Mouse (Mus musculus): ENCODE results near the gene Drc3. TPM values are rescaled to one million over a fixed set of nuclear protein-coding genes. Genes with fewer than 3 reads are reported as not detected.
A peak's percentile ranks its signal among the peaks of the same experiment; 100 is the strongest.

Drc3 gene
- polyA plus RNA-seq, 1 experiment from 2014 or later: 1.3 TPM

- H3K27ac ChIP-seq (ENCODE audit: low read depth, low read length): no peak overlapping the region
- H3K36me3 ChIP-seq (ENCODE audit: control insufficient read depth, insufficient read depth, low read length): no peaks in the 10 kb centered on the region
- no peak for ATAC-seq (ENCODE audit: low FRiP score, low TSS enrichment)
- no peak overlapping the region; the same call in 1 of the 2 replicates for H3K4me3 ChIP-seq (ENCODE audit: low read length)
- no peaks in the 10 kb centered on the region for H3K9me3 ChIP-seq (ENCODE audit: control insufficient read depth, low read length)
- H3K4me2 ChIP-seq (replicated peaks; ENCODE audit: low read depth, low read length): peak overlapping the region; percentile 58; the same call in 1 of the 2 replicates
- H3K27me3 ChIP-seq (ENCODE audit: control insufficient read depth, insufficient read depth, low read length): no peaks in the 10 kb centered on the region
- peaks cover 6% of the 10 kb centered on the region; the same call in 1 of the 2 replicates for H3K4me1 ChIP-seq (ENCODE audit: control insufficient read depth, insufficient read depth, low read length)
- H3K9ac ChIP-seq (ENCODE audit: low read depth, low read length): no peak overlapping the region
- 58% methylated on average over 2 of the region's 2 CpGs for WGBS
Measured at GRCm38 (mm10) chr11:60351388-60351787, 1.7 kb upstream of the Drc3 start.

DNA sequence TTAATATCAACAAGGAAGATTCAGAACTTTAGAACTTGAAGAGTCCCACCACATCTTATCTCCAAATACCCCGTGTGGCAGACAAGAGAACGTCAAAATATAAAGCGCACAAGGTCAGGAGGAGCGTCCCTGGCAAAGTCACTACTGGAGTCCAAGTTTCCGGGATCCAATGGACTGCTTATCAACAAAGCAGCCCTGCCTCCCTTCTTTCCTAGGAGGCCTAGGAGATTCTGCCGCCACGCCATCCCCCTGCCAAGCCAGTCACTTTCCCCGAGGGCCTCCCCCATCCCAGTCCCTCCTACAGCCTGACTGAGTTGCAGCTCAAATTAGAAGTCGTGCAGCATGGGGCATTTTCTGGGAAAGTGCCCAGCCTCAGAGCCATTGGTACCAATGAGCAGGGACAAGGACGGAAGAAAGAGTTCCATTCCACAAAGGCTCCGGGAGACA, 1.2 kb upstream of the Drc3 start:
- ATAC-seq (ENCODE audit: low FRiP score, low TSS enrichment): no peak
- Histone ChIP-seq H3K4me3 (ENCODE audit: low read length) (peak overlapping the region; percentile 60), H3K27ac (ENCODE audit: low read depth, low read length) (no peak overlapping the region; the same call in 1 of the 2 replicates), H3K9ac (ENCODE audit: low read depth, low read length) (peak overlapping the region; percentile 65), H3K4me1 (ENCODE audit: control insufficient read depth, insufficient read depth, low read length) (peaks cover 6% of the 10 kb centered on the region; the same call in 1 of the 2 replicates), H3K36me3 (ENCODE audit: control insufficient read depth, insufficient read depth, low read length) (no peaks in the 10 kb centered on the region), H3K27me3 (ENCODE audit: control insufficient read depth, insufficient read depth, low read length) (no peaks in the 10 kb centered on the region), H3K4me2 (replicated peaks; ENCODE audit: low read depth, low read length) (peak overlapping the region; percentile 58), H3K9me3 (ENCODE audit: control insufficient read depth, low read length) (no peaks in the 10 kb centered on the region)
- WGBS: 23% methylated on average over 11 of the region's 11 CpGs

- no peak overlapping the region for H3K4me3 ChIP-seq (ENCODE audit: low read length)
- no peaks in the 10 kb centered on the region for H3K27me3 ChIP-seq (ENCODE audit: control insufficient read depth, insufficient read depth, low read length)
- no peaks in the 10 kb centered on the region for H3K9me3 ChIP-seq (ENCODE audit: control insufficient read depth, low read length)
- ATAC-seq (ENCODE audit: low FRiP score, low TSS enrichment): no peak
- H3K36me3 ChIP-seq (ENCODE audit: control insufficient read depth, insufficient read depth, low read length): no peaks in the 10 kb centered on the region
- no peak overlapping the region for H3K27ac ChIP-seq (ENCODE audit: low read depth, low read length)
- no peak overlapping the region for H3K4me2 ChIP-seq (replicated peaks; ENCODE audit: low read depth, low read length)
- H3K9ac ChIP-seq (ENCODE audit: low read depth, low read length): no peak overlapping the region
- H3K4me1 ChIP-seq (ENCODE audit: control insufficient read depth, insufficient read depth, low read length): peaks cover 6% of the 10 kb centered on the region; the same call in 1 of the 2 replicates
- 91% methylated on average over 2 of the region's 2 CpGs for WGBS
Measured at GRCm38 (mm10) chr11:60355952-60356351, 2.8 kb downstream of the Drc3 start.

- no peaks in the 10 kb centered on the region for H3K9me3 ChIP-seq (ENCODE audit: control insufficient read depth, low read length)
- no peak overlapping the region for H3K27ac ChIP-seq (ENCODE audit: low read depth, low read length)
- no peaks in the 10 kb centered on the region for H3K27me3 ChIP-seq (ENCODE audit: control insufficient read depth, insufficient read depth, low read length)
- no peak overlapping the region for H3K4me3 ChIP-seq (ENCODE audit: low read length)
- no peak for ATAC-seq (ENCODE audit: low FRiP score, low TSS enrichment)
- H3K4me1 ChIP-seq (ENCODE audit: control insufficient read depth, insufficient read depth, low read length): no peaks in the 10 kb centered on the region
- 50% methylated on average over 1 of the region's 1 CpGs for WGBS
- no peaks in the 10 kb centered on the region for H3K36me3 ChIP-seq (ENCODE audit: control insufficient read depth, insufficient read depth, low read length)
- no peak overlapping the region for H3K9ac ChIP-seq (ENCODE audit: low read depth, low read length)
- no peak overlapping the region for H3K4me2 ChIP-seq (replicated peaks; ENCODE audit: low read depth, low read length)
Measured at GRCm38 (mm10) chr11:60357116-60357515, 4.0 kb downstream of the Drc3 start.

- H3K36me3 ChIP-seq (ENCODE audit: control insufficient read depth, insufficient read depth, low read length): no peaks in the 10 kb centered on the region
- ATAC-seq (ENCODE audit: low FRiP score, low TSS enrichment): no peak
- H3K27ac ChIP-seq (ENCODE audit: low read depth, low read length): no peak overlapping the region
- H3K9ac ChIP-seq (ENCODE audit: low read depth, low read length): no peak overlapping the region
- no peak overlapping the region for H3K4me3 ChIP-seq (ENCODE audit: low read length)
- WGBS: 79% methylated on average over 7 of the region's 7 CpGs
- H3K9me3 ChIP-seq (ENCODE audit: control insufficient read depth, low read length): no peaks in the 10 kb centered on the region
- no peak overlapping the region for H3K4me2 ChIP-seq (replicated peaks; ENCODE audit: low read depth, low read length)
- H3K27me3 ChIP-seq (ENCODE audit: control insufficient read depth, insufficient read depth, low read length): no peaks in the 10 kb centered on the region
- 0 out of 2 replicates have a peak, but pooled peaks cover 3% of the 10 kb centered on the region for H3K4me1 ChIP-seq (ENCODE audit: control insufficient read depth, insufficient read depth, low read length)
Measured at GRCm38 (mm10) chr11:60358548-60358947, 5.4 kb downstream of the Drc3 start.

DNA sequence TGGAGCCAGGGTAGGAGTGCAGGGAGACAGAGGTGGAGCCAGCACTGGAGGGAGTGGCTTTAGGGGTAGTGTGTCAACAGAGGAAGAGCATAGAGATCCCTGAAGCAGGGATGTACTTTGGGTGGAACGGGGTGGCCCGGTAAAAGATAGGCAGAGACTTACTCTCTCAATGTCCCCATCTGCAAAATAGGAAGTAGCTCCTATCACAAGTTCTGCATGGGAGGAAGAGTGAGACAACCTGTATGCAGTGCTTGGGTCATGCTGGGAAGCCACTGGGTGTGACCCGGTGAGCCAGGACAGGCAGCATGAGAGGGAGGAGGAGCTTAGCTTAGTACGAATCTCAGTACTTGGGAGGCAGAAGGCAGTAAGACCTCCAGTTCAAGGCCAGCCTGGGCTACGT, 6.0 kb downstream of the Drc3 start:
- 0 out of 2 replicates have a peak, but pooled peaks cover 3% of the 10 kb centered on the region for H3K4me1 ChIP-seq (ENCODE audit: control insufficient read depth, insufficient read depth, low read length)
- no peaks in the 10 kb centered on the region for H3K36me3 ChIP-seq (ENCODE audit: control insufficient read depth, insufficient read depth, low read length)
- H3K9me3 ChIP-seq (ENCODE audit: control insufficient read depth, low read length): no peaks in the 10 kb centered on the region
- no peak overlapping the region for H3K4me2 ChIP-seq (replicated peaks; ENCODE audit: low read depth, low read length)
- no peak overlapping the region for H3K9ac ChIP-seq (ENCODE audit: low read depth, low read length)
- no peak for ATAC-seq (ENCODE audit: low FRiP score, low TSS enrichment)
- WGBS: 70% methylated on average over 5 of the region's 5 CpGs
- H3K27me3 ChIP-seq (ENCODE audit: control insufficient read depth, insufficient read depth, low read length): no peaks in the 10 kb centered on the region
- H3K27ac ChIP-seq (ENCODE audit: low read depth, low read length): no peak overlapping the region
- H3K4me3 ChIP-seq (ENCODE audit: low read length): no peak overlapping the region

- 68% methylated on average over 1 of the region's 1 CpGs for WGBS
- Histone ChIP-seq H3K9me3 (ENCODE audit: control insufficient read depth, low read length) (no peaks in the 10 kb centered on the region), H3K9ac (ENCODE audit: low read depth, low read length) (no peak overlapping the region), H3K4me2 (replicated peaks; ENCODE audit: low read depth, low read length) (no peak overlapping the region), H3K4me3 (ENCODE audit: low read length) (no peak overlapping the region), H3K27me3 (ENCODE audit: control insufficient read depth, insufficient read depth, low read length) (no peaks in the 10 kb centered on the region), H3K36me3 (ENCODE audit: control insufficient read depth, insufficient read depth, low read length) (no peaks in the 10 kb centered on the region), H3K4me1 (ENCODE audit: control insufficient read depth, insufficient read depth, low read length) (0 out of 2 replicates have a peak, but pooled peaks cover 3% of the 10 kb centered on the region), H3K27ac (ENCODE audit: low read depth, low read length) (no peak overlapping the region)
- ATAC-seq (ENCODE audit: low FRiP score, low TSS enrichment): no peak
Measured at GRCm38 (mm10) chr11:60359936-60360335, 6.8 kb downstream of the Drc3 start.

GRCm38 (mm10) chr11:60360631-60361201, 7.6 kb downstream of the Drc3 start:
- H3K9ac ChIP-seq (ENCODE audit: low read depth, low read length): no peak overlapping the region
- no peak overlapping the region for H3K27ac ChIP-seq (ENCODE audit: low read depth, low read length)

DNA sequence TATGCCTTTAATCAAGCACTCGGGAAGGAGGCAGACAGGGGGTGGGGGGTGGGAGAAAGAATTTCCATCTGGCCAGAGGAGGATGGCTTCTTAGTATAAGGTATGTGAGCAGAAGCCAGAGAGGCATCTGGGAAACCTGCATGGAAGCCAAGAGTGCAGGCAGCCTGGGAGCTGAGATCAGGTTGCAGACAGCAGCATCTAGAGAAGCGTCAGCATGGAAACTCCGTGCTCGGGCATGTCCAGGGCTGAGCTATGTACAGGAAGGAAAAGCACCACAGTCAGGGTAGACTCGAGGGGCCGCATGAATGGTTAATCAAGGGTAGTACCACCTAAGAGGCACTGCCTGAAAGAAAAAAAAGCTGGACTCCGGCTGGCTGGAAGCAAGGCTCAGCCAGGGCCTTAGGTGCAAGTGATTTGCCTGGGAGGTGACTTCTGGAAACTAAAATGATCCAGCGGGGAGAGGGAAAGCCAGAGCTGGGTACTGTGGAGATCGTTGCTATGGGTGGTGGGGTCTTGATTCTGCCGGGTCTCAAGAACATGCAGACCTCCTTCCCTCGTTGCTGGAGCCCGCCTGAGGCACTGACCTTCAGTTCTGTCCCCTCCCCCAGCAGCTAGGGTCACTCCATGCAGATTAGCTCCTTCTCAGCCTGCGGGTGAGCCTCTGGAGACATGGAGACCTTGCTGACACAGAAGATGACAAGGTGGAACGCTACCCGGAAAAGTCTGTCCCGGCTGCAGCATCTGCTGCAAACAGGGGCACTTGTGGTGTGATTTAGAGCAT, 13.3 kb downstream of the Drc3 start:
- no peaks in the 10 kb centered on the region for H3K9me3 ChIP-seq (ENCODE audit: control insufficient read depth, low read length)
- no peak overlapping the region for H3K4me2 ChIP-seq (replicated peaks; ENCODE audit: low read depth, low read length)
- no peaks in the 10 kb centered on the region for H3K36me3 ChIP-seq (ENCODE audit: control insufficient read depth, insufficient read depth, low read length)
- H3K27me3 ChIP-seq (ENCODE audit: control insufficient read depth, insufficient read depth, low read length): no peaks in the 10 kb centered on the region
- H3K4me1 ChIP-seq (ENCODE audit: control insufficient read depth, insufficient read depth, low read length): peaks cover 12% of the 10 kb centered on the region
- no peak overlapping the region for H3K4me3 ChIP-seq (ENCODE audit: low read length)
- WGBS: 21% methylated on average over 16 of the region's 16 CpGs
- H3K27ac ChIP-seq (ENCODE audit: low read depth, low read length): no peak overlapping the region
- H3K9ac ChIP-seq (ENCODE audit: low read depth, low read length): peak overlapping the region; percentile 29; the same call in 1 of the 2 replicates
- ATAC-seq (ENCODE audit: low FRiP score, low TSS enrichment): peak; percentile 80

More at GRCm38 (mm10) chr11:60360631-60361201, 7.6 kb downstream of the Drc3 start:
- no peak for ATAC-seq (ENCODE audit: low FRiP score, low TSS enrichment)
- WGBS: 76% methylated on average over 5 of the region's 5 CpGs
- Histone ChIP-seq H3K27me3 (ENCODE audit: control insufficient read depth, insufficient read depth, low read length) (no peaks in the 10 kb centered on the region), H3K4me1 (ENCODE audit: control insufficient read depth, insufficient read depth, low read length) (0 out of 2 replicates have a peak, but pooled peaks cover 3% of the 10 kb centered on the region), H3K4me3 (ENCODE audit: low read length) (no peak overlapping the region), H3K4me2 (replicated peaks; ENCODE audit: low read depth, low read length) (no peak overlapping the region), H3K36me3 (ENCODE audit: control insufficient read depth, insufficient read depth, low read length) (no peaks in the 10 kb centered on the region), H3K9me3 (ENCODE audit: control insufficient read depth, low read length) (no peaks in the 10 kb centered on the region)

All from kidney, embryonic 14.5 days (tissue).